Mouse (Mus musculus) thymus, adult 2 months (tissue): ENCODE data around the gene Itm2b. TPM values are rescaled to one million over a fixed set of nuclear protein-coding genes. Genes with fewer than 3 reads are reported as not detected.
A peak's percentile ranks its signal among the peaks of the same experiment; 100 is the strongest.

ENCODE experiments used
- DNase-seq: peaks from one replicate; pipeline ENCODE4 v3.0.0; 2021
- H3K27ac ChIP-seq: fragments of 200-500 bp; 2 replicates; pipeline ENCODE4 v1.5.1; 2012; ENCODE audit warnings: low read length, control low read depth; ENCODE audit not compliant: control insufficient read depth, insufficient read depth
- H3K27me3 ChIP-seq: fragments of 200-500 bp; 2 replicates; pipeline ENCODE4 v1.6.1; 2012; ENCODE audit warnings: mild to moderate bottlenecking, low read length, moderate library complexity, mixed read lengths; ENCODE audit not compliant: control insufficient read depth, insufficient read depth
- H3K36me3 ChIP-seq: fragments of 200-500 bp; 2 replicates; pipeline ENCODE4 v1.6.1; 2012; ENCODE audit warnings: mild to moderate bottlenecking, low read length, moderate library complexity; ENCODE audit not compliant: control insufficient read depth, insufficient read depth
- H3K4me1 ChIP-seq: fragments of 200-500 bp; replicated peaks from 2 replicates; pipeline ENCODE4 v1.6.1; 2012; ENCODE audit warnings: low read length; ENCODE audit not compliant: control insufficient read depth, insufficient read depth
- H3K4me3 ChIP-seq: fragments of 200-500 bp; 2 replicates; pipeline ENCODE4 v1.5.1; 2012; ENCODE audit warnings: mild to moderate bottlenecking, low read length, control low read depth, moderate library complexity; ENCODE audit not compliant: control insufficient read depth, insufficient read depth
- CTCF ChIP-seq: fragments of 200-500 bp; IDR thresholded peaks from 2 replicates; pipeline ENCODE4 v1.5.1; 2012; ENCODE audit warnings: mild to moderate bottlenecking, control low read depth, low read length, moderate library complexity, borderline replicate concordance; ENCODE audit not compliant: control insufficient read depth, poor library complexity, insufficient read depth; ENCODE audit errors: extremely low read depth
- POLR2A ChIP-seq: fragments of 200-500 bp; IDR thresholded peaks from 2 replicates; pipeline ENCODE4 v1.6.1; 2012; ENCODE audit warnings: mild to moderate bottlenecking, low read length, control low read depth, moderate library complexity; ENCODE audit not compliant: control insufficient read depth, poor library complexity, insufficient read depth; ENCODE audit errors: extremely low read depth
- WGBS: fragments of 180-500 bp; shearing (Covaris S2); methylation state at CpG from one replicate; pipeline ENCODE4 v1.1.7; 2018; 5-methylcytosine and 5-hydroxymethylcytosine counted together
- polyA plus RNA-seq: library from polyadenylated mRNA; depleted of rRNA; stranded (reverse); fragments of >200 nt; gene quantifications from 2 replicates; pipeline ENCODE4 v1.2.3, GENCODE M21; 2012

Gene Itm2b
- polyA plus RNA-seq, 1 experiment = 985 TPM

GRCm38 (mm10) chr14:73398367-73398996, 13.4 kb upstream of the Itm2b start:
- Histone ChIP-seq H3K4me1 (peaks cover 32% of the 10 kb centered on the region), H3K36me3 (no peaks in the 10 kb centered on the region), H3K27ac (no peak overlapping the region), H3K27me3 (no peaks in the 10 kb centered on the region), H3K4me3 (no peak overlapping the region)
- WGBS = 12% methylated on average over 8 of the region's 8 CpGs
- TF ChIP-seq POLR2A (no peak), CTCF (no peak)
- DNase-seq = no peak

DNA sequence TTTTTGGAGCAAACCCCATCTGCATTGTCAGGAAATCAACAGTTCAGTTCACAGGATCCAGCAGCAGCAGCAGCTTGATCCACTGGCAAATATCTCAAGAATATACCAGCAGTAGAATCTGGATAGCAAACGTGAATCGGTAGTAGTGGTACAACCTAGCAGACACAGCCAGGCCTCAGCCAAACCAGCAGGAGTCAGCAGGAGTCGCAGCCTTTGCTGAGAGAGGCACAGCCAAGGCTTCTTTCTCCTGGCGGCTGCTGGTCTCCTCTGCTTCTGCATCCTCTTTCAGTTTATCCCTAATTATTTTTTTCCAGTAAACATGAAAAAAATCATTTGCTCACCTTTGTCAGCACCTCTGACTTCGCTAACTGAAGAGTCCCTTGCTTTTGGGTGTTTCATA, 10.7 kb upstream of the Itm2b start:
- 92% methylated on average over 5 of the region's 5 CpGs for WGBS
- no peak for TF ChIP-seq CTCF
- TF ChIP-seq POLR2A = no peak
- DNase-seq = no peak
- Histone ChIP-seq H3K27ac (no peak overlapping the region), H3K4me3 (no peak overlapping the region), H3K4me1 (peaks cover 16% of the 10 kb centered on the region), H3K27me3 (no peaks in the 10 kb centered on the region), H3K36me3 (no peaks in the 10 kb centered on the region)

GRCm38 (mm10) chr14:73394263-73395006, 9.3 kb upstream of the Itm2b start:
- Histone ChIP-seq H3K36me3 (no peaks in the 10 kb centered on the region), H3K4me3 (no peak overlapping the region), H3K4me1 (peaks cover 23% of the 10 kb centered on the region), H3K27me3 (no peaks in the 10 kb centered on the region), H3K27ac (no peak overlapping the region)
- 92% methylated on average over 5 of the region's 5 CpGs for WGBS
- no peak for DNase-seq
- no peak for TF ChIP-seq POLR2A
- no peak for TF ChIP-seq CTCF

DNA sequence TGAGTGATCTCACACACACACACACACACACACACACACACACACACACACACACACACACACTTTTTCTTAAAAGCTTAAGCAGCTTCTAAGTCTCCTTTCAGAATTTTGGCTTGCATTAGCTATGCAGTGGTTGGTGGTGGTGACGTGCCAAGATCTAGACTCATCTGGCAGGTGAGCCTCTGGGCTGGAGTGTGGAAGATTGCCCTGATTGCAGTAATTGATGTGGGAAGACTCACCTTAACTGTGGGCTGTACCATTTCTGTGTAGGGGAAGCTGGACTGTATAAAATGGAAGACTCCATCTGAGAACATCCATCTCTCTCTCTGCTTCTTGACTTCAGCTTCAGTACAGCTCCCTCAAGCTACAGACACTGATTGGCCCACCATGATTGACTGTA, 6.4 kb upstream of the Itm2b start:
- 11% methylated on average over 1 of the region's 1 CpGs for WGBS
- TF ChIP-seq POLR2A (no peak), CTCF (no peak)
- DNase-seq = no peak
- Histone ChIP-seq H3K4me3 (no peak overlapping the region), H3K27me3 (no peaks in the 10 kb centered on the region), H3K27ac (no peak overlapping the region), H3K36me3 (no peaks in the 10 kb centered on the region), H3K4me1 (peaks cover 19% of the 10 kb centered on the region)

DNA sequence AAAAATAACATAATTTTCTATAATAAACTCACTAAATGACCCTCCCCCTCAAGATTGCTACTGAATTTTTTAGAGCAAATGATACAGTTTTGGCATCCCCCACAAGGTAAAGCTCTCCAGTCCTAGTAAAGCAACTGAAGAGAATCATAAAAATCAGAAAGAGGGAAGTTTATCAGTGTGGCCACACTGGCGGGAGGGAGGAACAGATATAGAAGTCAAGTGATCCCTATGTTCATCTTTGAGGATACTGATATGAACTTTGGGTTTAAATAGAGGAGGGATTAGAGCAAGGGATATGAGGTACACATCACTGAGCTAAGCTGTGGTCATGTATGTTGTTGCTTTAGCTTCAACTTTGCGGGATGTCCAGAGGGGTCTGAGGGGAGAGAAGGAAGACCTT, 5.1 kb upstream of the Itm2b start:
- Histone ChIP-seq H3K4me3 (no peak overlapping the region), H3K4me1 (peaks cover 23% of the 10 kb centered on the region), H3K27me3 (no peaks in the 10 kb centered on the region), H3K27ac (no peak overlapping the region), H3K36me3 (no peaks in the 10 kb centered on the region)
- TF ChIP-seq CTCF = no peak
- TF ChIP-seq POLR2A = no peak
- WGBS = 94% methylated on average over 2 of the region's 2 CpGs
- no peak for DNase-seq

GRCm38 (mm10) chr14:73389059-73389458, 4.0 kb upstream of the Itm2b start:
- WGBS = 3% methylated on average over 7 of the region's 7 CpGs
- Histone ChIP-seq H3K27ac (peak overlapping the region; percentile 81; the same call in 1 of the 2 replicates), H3K27me3 (no peaks in the 10 kb centered on the region), H3K36me3 (no peaks in the 10 kb centered on the region), H3K4me3 (no peak overlapping the region), H3K4me1 (peaks cover 23% of the 10 kb centered on the region)
- TF ChIP-seq POLR2A (no peak), CTCF (no peak)
- peak; percentile 71 for DNase-seq
